Mouse (Mus musculus) embryo, embryonic 11.5 days (tissue): ENCODE data around the gene Gdpd3.

ENCODE experiments used
- DNase-seq: peaks from one replicate; pipeline ENCODE4 v3.0.0-alpha.2; 2012; ENCODE audit warnings: low read depth, low spot score

Gdpd3 gene

DNA sequence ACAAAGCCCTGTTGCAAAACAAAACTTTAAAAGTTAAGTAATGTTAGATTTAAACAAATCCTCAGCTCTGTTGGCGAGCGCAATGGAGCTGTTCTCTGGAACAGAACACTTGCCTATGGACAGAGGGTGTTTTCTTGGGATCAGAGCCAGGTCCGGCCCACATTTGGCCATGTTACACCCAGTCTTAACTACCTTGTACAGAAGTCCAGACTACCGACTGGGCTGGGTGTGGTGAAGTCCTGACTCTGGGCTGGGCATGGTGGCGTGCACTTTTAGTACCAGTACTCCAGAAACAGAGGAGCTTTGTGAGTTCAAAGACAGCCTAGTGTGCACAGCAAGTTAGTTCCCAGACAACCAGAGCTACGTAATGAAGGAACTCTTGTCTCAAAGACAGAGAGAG lies 40.8 kb downstream of the Gdpd3 start:
- no peak for DNase-seq

- DNase-seq: no peak
These were observed 41.3 kb downstream of the Gdpd3 start for GRCm38 (mm10) chr7:126807405-126807804.

DNA sequence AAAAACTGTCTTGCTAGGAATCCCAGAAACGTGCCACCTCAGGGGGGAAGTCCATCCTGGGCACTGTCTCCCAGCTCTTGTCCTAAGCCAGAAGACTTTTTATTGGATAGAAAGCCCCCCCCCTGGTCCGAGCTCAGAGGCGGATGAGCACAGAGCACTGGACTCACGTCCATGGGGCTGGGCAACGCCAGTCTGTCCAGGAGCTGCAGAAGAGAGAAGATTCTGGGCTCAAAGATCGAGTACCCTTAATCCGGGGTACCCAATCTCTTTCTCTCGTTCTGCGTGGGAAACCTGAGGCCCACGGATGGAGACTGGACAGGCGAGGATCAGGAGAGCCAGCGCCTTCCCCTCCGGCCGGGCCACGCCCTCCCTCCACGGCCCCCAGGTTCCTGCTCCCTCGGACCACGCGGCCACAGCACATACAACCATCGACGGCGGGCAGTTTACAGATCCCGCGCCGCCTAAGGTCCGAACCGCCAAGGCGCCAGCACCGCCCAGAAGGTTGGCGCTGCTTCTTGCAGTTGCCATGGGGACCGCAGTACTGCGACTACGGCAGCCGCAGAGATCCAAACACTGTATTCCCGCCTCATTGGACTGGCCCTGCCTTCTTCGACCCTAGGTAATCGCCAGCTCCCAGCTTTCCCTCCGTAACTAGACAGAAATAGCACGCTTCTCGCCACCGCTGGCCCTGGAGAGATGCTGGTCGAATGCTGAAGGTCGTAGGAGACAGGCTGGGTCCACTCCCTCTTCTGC lies 42.7 kb downstream of the Gdpd3 start:
- peak; percentile 72 for DNase-seq

- no peak for DNase-seq
These were observed 43.7 kb downstream of the Gdpd3 start for GRCm38 (mm10) chr7:126809723-126810369.

DNA sequence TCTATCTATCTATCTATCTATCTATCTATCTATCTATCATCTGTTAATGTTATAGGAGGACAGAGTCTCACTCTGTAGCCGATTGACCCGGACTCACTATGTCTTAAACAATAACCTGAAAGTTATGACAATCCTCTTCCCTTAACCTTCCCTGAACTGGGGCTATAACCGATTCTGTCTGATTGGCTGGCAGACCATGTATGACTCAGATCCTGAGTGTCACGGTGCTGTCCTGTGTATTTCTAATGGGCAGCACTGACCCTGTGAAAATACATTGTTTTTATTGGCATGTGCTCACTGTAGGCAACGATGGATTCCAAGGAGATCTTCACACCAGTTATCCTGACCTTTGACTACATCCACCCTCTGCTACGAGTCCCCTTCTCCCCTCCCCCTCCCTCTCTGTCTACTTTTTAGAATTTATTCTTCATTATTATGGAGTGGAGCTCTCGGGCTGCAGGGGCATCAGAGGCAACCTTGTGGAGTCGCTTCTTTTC lies 49.6 kb downstream of the Gdpd3 start:
- DNase-seq: no peak

GRCm38 (mm10) chr7:126816494-126816893 lies 50.4 kb downstream of the Gdpd3 start:
- no peak for DNase-seq

DNA sequence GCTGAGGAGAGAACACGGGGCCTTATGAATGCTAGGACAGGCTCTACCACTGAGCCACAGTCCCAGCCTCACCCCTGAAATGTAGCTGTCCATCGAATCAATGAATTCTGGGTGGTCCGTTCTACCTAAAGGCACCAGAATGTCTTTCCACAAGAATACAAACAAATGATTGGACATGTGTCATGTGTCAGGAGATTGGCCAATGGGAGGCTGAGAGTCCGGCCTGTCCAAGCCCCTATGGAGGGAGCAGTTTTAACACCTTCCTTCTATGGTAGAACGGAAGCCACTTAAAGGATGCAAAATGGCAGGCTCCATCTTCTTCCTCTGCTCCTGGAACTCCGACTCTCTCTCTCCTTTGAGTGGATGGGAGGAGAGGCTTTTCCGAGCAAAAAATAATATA lies 51.5 kb downstream of the Gdpd3 start:
- no peak for DNase-seq

- DNase-seq: no peak
These were observed 52.7 kb downstream of the Gdpd3 start for GRCm38 (mm10) chr7:126818818-126819217.

DNA sequence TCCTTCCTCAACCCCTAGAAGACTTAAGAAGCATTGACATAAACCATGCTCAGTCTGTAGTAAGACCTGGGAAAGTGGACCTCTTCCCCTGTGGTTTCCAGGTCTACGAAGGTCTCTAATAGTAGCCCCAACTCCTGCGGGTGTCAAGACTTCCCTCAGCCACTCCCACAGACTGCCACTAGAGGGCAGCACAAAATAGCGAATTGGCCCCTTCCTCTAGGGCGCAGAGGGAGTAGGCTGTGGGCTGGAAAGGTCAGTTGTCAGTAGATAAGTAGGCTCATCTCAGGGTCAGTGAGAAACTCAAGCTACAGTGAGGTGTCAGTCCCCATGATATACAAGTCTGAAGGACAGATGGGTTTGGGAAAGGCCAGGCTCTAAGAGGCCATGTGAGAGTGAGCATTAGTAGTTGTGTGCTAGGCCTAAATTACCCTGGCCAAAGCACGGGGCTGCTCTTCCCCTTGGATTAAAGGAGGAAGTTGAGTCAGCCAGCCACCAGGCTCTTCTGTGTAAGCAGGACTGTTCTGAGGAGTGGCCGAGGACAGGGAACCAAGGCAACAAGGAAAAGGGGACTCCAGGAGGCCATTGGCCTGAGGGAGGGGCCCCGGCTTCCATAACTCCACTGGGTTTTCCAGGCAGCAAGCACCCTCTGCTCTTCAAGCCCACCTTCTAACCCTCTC lies 55.8 kb downstream of the Gdpd3 start:
- DNase-seq: peak; percentile 68

DNA sequence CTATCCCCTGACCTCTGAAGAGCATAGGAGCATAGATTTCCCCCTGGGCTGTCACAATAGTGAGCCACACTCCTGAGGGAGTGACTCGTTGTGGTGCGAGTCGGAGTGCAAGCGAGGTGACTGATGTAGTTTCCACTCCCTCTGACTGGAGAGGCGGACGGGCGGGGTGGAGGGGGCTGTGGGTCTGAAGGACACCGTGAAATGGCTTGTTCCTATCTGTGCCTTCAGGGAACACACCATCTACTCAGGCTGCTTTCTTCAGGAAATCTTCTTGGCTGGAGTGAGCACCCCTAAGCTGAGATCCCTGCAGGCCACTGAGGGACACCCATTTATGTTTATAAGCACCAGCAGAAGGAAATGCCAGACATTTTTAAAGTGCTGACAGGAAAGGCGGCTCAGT lies 56.6 kb downstream of the Gdpd3 start:
- no peak for DNase-seq

DNA sequence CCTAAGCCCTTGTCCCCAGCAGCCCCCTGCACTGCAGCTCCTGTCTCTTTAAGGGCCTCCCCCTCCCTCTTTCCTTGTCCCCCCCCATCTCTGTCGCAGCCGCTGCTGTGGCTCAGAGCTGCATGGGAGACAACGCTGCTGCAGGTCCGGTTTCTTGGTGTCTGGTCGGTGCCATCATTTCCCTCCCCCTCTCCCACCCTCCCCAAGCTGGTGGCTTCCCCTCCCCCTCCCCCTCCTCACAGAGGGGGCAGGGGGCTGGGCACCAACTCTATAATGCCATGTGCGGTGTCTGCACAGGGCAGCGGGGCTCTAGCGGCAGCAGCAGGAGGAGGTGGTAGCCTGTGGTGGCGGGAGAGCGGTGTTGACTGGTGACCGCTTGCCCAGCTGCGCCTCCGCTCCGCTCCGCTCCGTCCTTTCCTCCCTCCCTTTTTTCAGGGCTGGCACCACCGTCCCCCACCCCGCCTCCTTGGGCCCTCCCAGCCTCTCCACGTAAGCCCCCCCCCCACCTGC lies 57.1 kb downstream of the Gdpd3 start:
- no peak for DNase-seq

GRCm38 (mm10) chr7:126823940-126824339 lies 57.8 kb downstream of the Gdpd3 start:
- DNase-seq: no peak
